Mouse (Mus musculus): ENCODE results near the gene Ier2. TPM values are rescaled to one million over a fixed set of nuclear protein-coding genes. Genes with fewer than 3 reads are reported as not detected.

The Ier2 gene
- polyA plus RNA-seq, 1 experiment: 11.0 TPM

DNA sequence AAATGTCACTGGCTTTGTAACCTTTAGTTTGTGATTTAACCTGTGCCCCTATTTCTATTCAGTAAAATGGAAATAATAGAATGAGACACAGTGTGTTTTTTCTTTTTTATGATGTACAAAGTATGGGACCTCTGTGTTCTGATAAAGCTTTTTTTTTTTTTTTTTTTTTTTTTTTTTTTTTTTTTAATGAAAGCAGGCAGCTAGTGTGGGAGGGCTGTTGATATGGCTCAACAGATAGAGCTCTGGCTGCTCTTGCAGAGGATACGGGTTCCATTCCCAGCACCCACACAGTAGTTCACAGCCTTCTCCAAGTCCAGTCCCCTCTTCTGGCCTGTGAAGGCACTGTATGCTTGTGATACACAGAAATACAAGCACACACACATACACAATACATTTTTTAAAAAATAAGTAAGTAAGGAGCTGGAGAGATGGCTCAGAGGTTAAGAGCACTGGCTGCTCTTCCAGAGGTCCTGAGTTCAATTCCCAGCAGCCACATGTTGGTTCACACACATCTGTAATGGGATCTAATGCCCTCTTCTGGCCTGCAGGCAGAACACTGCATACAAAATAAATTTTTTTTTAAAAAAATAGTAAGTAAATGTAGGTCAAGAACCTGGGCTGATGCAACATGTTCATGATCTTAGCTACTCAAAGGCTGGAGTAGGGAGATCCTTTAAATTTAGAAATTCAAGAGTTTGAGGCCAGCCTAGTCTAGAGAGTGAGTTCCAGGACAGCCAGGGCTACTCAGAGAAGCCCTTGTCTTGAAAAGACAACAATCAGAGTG is 20.9 kb downstream of the Ier2 start:
- no peak for DNase-seq (ENCODE audit: low read depth)
- no peak for TF ChIP-seq CTCF (IDR thresholded peaks at IDR 0.05; ENCODE audit: borderline replicate concordance, extremely low read depth, insufficient read depth, insufficient read length)
- no peak for TF ChIP-seq POLR2A (IDR thresholded peaks at IDR 0.05; ENCODE audit: borderline replicate concordance, extremely low read depth, insufficient read depth, insufficient read length, poor library complexity, severe bottlenecking)

DNA sequence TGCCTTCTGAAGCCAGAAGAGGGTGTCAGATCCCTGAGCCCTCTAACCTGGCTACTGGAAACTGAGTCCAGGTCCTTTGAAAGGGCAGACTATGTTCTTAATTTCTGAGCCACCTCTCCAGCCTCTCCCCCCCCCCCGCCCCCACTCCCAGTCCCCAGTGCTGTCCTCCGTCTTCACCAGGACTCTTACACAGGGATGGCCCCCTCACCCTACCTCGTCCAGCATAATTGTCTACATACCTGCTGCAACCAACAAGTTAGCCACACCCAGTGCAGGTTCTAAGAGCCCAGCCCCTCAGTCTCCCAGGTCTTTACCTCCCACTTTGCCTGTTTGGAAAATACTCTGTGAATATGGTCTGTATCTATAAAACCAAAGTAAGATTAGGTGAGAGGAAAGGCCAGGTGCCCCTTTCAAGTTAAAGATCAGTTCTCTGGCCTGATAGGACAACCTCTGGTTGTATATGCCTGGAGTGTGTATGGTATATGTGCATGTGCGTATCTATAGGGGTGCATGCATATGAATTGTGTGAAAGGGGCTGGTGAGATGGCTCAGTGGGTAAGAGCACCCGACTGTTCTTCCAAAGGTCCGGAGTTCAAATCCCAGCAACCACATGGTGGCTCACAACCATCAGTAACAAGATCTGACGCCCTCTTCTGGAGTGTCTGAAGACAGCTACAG is 21.9 kb downstream of the Ier2 start:
- no peak for DNase-seq (ENCODE audit: low read depth)
- TF ChIP-seq POLR2A (IDR thresholded peaks at IDR 0.05; ENCODE audit: borderline replicate concordance, extremely low read depth, insufficient read depth, insufficient read length, poor library complexity, severe bottlenecking): no peak
- no peak for TF ChIP-seq CTCF (IDR thresholded peaks at IDR 0.05; ENCODE audit: borderline replicate concordance, extremely low read depth, insufficient read depth, insufficient read length)

DNA sequence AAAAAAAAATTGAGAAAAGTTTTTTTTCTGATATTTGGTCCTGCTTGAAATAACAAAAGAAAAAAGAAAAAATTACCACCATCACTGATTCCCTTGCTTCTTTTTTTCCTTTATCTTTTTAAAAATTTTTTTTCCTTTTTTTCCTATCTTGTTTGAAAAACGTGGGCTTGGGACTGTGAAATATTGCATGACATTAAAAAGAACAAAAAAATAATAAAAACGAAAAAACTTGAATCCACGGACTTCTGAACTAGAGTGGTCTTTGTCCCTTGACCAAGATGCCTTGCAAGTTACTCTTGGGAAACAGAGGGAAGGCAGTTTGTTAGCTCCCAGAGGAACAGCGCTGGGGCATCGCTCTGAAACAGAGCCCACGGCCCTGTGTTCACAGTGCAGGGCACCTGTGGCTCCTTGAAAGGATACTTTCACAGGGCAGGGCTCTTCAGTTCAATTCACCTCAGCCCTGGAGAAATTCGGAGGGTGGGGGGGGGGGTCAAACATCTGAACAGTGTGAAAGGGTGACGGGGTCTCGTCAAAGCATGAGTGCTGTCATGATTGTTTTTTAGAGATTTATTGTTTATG is 22.6 kb downstream of the Ier2 start:
- TF ChIP-seq CTCF (IDR thresholded peaks at IDR 0.05; ENCODE audit: borderline replicate concordance, extremely low read depth, insufficient read depth, insufficient read length) (no peak), POLR2A (IDR thresholded peaks at IDR 0.05; ENCODE audit: borderline replicate concordance, extremely low read depth, insufficient read depth, insufficient read length, poor library complexity, severe bottlenecking) (no peak)
- no peak for DNase-seq (ENCODE audit: low read depth)

DNA sequence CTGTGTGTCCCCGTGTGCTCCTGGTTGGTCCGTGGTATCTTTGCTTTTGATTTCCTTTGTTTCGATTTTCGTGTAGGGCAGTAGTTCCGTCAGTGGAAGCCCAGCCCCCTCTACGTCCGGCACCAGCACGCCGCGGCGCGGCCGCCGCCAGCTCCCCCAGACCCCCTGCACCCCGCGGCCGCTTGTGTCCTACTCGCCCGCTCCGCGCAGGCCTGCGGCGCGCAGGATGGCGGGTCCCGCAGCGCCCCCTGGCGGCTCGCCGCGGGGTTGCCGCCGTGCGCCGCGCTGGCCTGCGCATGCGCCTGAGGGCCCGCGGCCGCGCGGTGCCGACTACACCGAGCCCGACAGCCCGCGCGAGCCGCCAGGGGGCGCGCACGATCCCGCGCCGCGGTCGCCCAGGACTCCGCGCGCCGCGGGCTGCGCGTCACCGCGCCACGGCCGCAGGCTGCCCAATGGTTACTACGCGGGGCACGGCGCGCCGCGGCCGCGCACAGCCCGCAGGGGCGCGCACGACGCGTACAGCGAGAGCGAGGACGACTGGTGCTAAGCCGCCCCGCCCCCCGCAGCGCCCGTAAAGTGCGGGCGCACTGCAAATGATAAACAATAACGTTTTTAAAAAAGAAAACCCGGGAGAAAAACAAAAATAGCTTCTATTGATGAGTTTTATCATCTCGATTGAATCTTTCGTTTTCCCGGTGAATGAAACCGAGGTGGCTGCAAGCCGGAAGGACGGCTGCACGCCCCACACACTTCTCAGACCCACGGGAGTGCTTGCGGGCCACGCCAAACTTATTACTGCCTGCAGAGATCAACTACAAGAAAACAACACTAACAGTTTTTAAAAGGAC is 23.3 kb downstream of the Ier2 start:
- TF ChIP-seq POLR2A (IDR thresholded peaks at IDR 0.05; ENCODE audit: borderline replicate concordance, extremely low read depth, insufficient read depth, insufficient read length, poor library complexity, severe bottlenecking) (peak; percentile 98), CTCF (IDR thresholded peaks at IDR 0.05; ENCODE audit: borderline replicate concordance, extremely low read depth, insufficient read depth, insufficient read length) (peak; percentile 71)
- peak; percentile 98 for DNase-seq (ENCODE audit: low read depth)

DNA sequence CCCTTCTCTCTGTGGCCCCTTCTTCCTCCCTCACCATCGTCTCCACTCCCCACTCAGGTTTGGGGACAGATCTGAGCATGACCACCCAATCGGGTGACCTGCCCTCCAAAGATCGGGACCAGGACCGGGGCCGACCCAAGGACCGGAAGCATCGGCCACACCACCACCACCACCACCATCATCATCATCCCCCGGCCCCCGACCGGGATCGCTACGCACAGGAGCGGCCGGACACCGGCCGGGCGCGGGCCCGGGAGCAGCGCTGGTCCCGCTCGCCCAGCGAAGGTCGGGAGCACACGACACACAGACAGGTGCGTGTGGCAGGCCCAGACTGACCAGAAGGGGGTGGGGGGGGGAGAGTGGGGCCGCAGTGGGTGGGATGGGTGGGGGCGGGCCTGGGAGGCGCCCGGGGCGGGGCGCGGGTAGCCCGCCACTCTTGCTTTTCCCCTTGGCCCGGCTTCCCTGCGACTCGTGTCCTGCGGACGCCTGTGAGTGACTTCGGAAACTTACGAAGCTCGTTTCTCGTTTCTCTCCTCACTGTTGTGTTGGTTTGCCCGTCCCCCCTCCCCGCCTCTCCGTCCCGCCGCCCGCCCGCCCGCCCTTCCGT is 24.0 kb downstream of the Ier2 start:
- TF ChIP-seq CTCF (IDR thresholded peaks at IDR 0.05; ENCODE audit: borderline replicate concordance, extremely low read depth, insufficient read depth, insufficient read length) (no peak), POLR2A (IDR thresholded peaks at IDR 0.05; ENCODE audit: borderline replicate concordance, extremely low read depth, insufficient read depth, insufficient read length, poor library complexity, severe bottlenecking) (0 out of 2 replicates have a peak, but pooled peaks have one; percentile 10)
- peak; percentile 27 for DNase-seq (ENCODE audit: low read depth)

DNA sequence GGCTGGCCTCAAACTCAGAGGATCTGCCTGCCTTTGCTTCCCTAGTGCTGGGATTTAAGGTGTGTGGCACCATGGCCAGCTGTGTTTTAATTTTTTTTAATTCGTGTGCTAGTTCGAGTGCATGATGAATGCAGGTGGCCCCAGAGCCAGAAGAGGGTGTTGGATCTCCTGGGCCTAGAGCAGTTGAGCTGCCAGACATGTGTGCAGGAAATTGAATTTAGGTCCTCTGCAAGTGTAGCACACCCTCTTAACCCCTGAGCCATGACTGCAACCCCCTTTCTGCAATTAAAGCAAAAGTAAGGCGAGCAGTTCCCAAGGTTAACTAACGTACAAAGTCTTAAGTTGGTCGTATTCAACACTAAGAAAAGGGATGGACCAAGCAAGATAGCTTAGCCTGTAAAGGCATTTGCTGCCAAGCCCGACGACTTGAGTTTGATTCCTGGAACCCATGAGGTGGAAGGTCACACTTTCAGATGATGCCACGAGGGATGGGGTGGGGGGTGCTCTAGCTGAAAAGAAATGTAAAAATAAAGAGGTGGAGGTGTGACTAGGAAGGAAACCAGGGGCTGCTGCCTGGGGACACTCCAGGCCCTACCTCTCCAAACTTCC is 24.6 kb downstream of the Ier2 start:
- DNase-seq (ENCODE audit: low read depth): peak; percentile 27
- TF ChIP-seq POLR2A (IDR thresholded peaks at IDR 0.05; ENCODE audit: borderline replicate concordance, extremely low read depth, insufficient read depth, insufficient read length, poor library complexity, severe bottlenecking) (no peak), CTCF (IDR thresholded peaks at IDR 0.05; ENCODE audit: borderline replicate concordance, extremely low read depth, insufficient read depth, insufficient read length) (no peak)

DNA sequence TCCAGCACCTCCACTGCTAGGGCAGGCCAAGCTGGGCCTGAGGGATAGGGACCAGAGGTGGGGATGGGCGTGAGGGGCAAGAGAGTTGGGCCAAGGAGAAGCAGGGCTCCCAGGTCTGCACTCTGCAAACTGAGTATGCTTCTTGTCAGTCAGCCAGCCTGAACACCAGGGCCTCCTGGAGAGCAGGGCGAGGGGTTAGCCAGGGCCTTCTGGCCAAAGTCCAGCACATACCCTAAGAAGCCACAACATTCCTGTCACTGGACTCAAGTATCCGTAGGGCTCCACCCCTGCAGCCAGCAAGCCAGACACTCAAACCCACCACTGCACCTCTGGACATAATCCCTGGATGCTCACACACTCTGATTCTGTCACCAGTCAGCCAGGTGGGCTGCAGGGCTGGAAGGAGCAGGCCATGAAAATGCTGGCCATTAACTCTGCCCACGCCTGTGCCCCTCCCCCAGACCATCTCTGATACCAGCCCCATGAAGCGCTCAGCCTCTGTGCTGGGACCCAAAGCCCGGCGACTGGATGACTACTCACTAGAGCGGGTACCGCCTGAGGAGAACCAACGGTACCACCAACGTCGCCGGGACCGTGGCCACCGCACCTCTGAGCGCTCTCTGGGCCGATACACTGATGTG is 26.5 kb downstream of the Ier2 start:
- TF ChIP-seq CTCF (IDR thresholded peaks at IDR 0.05; ENCODE audit: borderline replicate concordance, extremely low read depth, insufficient read depth, insufficient read length) (no peak), POLR2A (IDR thresholded peaks at IDR 0.05; ENCODE audit: borderline replicate concordance, extremely low read depth, insufficient read depth, insufficient read length, poor library complexity, severe bottlenecking) (no peak)
- DNase-seq (ENCODE audit: low read depth): no peak

DNA sequence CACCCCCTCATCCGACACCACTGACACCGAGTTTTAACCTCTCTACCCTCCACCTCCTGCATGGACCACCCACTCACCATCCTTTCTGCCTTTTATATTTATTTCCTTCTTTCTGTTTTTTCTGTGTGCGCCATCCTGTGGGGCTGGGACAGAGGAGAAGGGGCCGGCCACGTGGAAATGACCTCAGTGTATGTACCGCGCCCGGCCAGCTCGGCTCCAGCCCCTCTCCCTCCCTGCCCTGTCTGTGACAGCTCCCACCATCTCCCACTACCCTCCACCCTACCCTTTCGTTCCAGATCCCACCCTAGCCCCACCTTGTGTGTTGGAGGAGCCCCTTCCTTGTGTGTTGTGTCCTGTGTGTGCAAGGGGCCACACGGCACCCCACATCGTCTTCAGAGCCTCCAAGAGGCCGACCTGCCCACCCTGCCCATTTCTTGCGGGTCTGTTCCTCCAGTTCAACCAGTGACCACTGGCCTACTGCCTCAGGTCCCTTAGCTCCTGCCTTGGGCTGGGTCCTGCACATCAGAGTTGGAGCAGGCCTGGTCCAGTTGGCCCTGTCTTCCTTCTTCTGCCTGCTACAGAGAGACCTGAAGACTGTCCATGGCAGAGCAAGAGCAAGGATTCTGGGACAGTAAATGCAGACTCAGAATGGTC is 27.1 kb downstream of the Ier2 start:
- TF ChIP-seq POLR2A (IDR thresholded peaks at IDR 0.05; ENCODE audit: borderline replicate concordance, extremely low read depth, insufficient read depth, insufficient read length, poor library complexity, severe bottlenecking): no peak
- no peak for TF ChIP-seq CTCF (IDR thresholded peaks at IDR 0.05; ENCODE audit: borderline replicate concordance, extremely low read depth, insufficient read depth, insufficient read length)
- no peak for DNase-seq (ENCODE audit: low read depth)

DNA sequence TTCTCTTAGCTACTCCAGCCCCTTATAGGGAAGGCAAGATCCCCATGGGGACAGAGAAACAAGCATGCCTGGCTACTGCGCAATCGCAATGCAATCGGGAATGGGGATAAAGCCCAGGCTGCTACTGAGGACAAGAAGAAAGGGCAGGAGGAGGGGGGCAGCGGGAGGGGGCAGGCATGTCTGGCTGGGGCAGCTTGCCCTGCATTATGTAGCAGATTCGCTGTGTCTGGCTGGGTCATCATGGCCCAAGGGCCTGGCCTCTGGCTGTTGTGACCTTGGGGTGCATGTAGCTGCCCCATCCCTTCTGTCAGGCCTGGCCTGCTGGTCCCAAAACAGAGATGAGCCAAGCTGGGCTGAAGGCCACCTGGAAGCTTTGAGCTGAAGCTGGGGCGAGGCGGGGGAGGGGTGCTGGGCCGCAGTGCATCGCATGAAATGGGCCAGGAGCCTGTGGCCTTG is 27.8 kb downstream of the Ier2 start:
- TF ChIP-seq CTCF (IDR thresholded peaks at IDR 0.05; ENCODE audit: borderline replicate concordance, extremely low read depth, insufficient read depth, insufficient read length) (no peak), POLR2A (IDR thresholded peaks at IDR 0.05; ENCODE audit: borderline replicate concordance, extremely low read depth, insufficient read depth, insufficient read length, poor library complexity, severe bottlenecking) (no peak)
- DNase-seq (ENCODE audit: low read depth): peak; percentile 83
